Mouse (Mus musculus) E14TG2a.4 (cell line): ENCODE results near the gene Pdcd5.
A peak's percentile ranks its signal among the peaks of the same experiment; 100 is the strongest.

Source experiments
- H3K27me3 ChIP-seq: 2 replicates; pipeline ENCODE4 v1.6.1; 2014; ENCODE audit warnings: low read length, control low read depth; ENCODE audit not compliant: insufficient read depth
- H3K36me3 ChIP-seq: 2 replicates; pipeline ENCODE4 v1.6.1; 2014; ENCODE audit warnings: low read length, control low read depth; ENCODE audit not compliant: insufficient read depth
- H3K4me1 ChIP-seq: replicated peaks from 2 replicates; pipeline ENCODE4 v1.6.1; 2014; ENCODE audit warnings: low read depth, low read length, control low read depth
- H3K4me3 ChIP-seq: replicated peaks from 2 replicates; pipeline ENCODE4 v1.5.1; 2014; ENCODE audit warnings: mild to moderate bottlenecking, low read length
- H3K9me3 ChIP-seq: 2 replicates; pipeline ENCODE4 v1.6.1; 2014; ENCODE audit warnings: low read length, control low read depth
- CTCF ChIP-seq: conservative IDR thresholded peaks from 2 replicates; pipeline ENCODE4 v1.5.1; 2014; ENCODE audit warnings: low read length
- NANOG ChIP-seq: IDR thresholded peaks from 2 replicates; pipeline ENCODE4 v1.6.1; 2014; ENCODE audit warnings: borderline replicate concordance, low read length, mixed read lengths
- POU5F1 ChIP-seq: IDR thresholded peaks from 2 replicates; pipeline ENCODE4 v1.6.1; 2014; ENCODE audit warnings: low read length, borderline replicate concordance

Gene Pdcd5

GRCm38 (mm10) chr7:35647101-35647698 lies at the start of gene Pdcd5:
TSS of gene Pdcd5 (minus strand) at chr7:35647521.
- peaks cover 45% of the 10 kb centered on the region for H3K4me1 ChIP-seq
- peaks cover 38% of the 10 kb centered on the region for H3K36me3 ChIP-seq
- peak within 1 kb of the TSS; percentile 99 for H3K4me3 ChIP-seq
- H3K9me3 ChIP-seq: no peaks in the 10 kb centered on the region
- TF ChIP-seq NANOG (no peak), POU5F1 (no peak), CTCF (no peak)
- H3K27me3 ChIP-seq: no peaks in the 10 kb centered on the region

- TF ChIP-seq POU5F1: no peak
- TF ChIP-seq CTCF: no peak
- TF ChIP-seq NANOG: no peak
- H3K4me3 ChIP-seq: no peak overlapping the region
- no peaks in the 10 kb centered on the region for H3K9me3 ChIP-seq
- no peaks in the 10 kb centered on the region for H3K27me3 ChIP-seq
- peaks cover 34% of the 10 kb centered on the region for H3K36me3 ChIP-seq
- peaks cover 21% of the 10 kb centered on the region for H3K4me1 ChIP-seq
Measured at GRCm38 (mm10) chr7:35692641-35693040, 45.3 kb upstream of the Pdcd5 start.

GRCm38 (mm10) chr7:35692117-35692516 lies 44.8 kb upstream of the Pdcd5 start:
- Histone ChIP-seq H3K27me3 (no peaks in the 10 kb centered on the region), H3K4me1 (peaks cover 26% of the 10 kb centered on the region), H3K9me3 (no peaks in the 10 kb centered on the region), H3K4me3 (no peak overlapping the region), H3K36me3 (peaks cover 34% of the 10 kb centered on the region)
- no peak for TF ChIP-seq POU5F1
- TF ChIP-seq NANOG: no peak
- TF ChIP-seq CTCF: no peak

GRCm38 (mm10) chr7:35688781-35689349 lies 41.5 kb upstream of the Pdcd5 start:
- peaks cover 42% of the 10 kb centered on the region for H3K4me1 ChIP-seq
- H3K36me3 ChIP-seq: peaks cover 26% of the 10 kb centered on the region
- no peaks in the 10 kb centered on the region for H3K9me3 ChIP-seq
- TF ChIP-seq POU5F1: no peak
- no peak for TF ChIP-seq NANOG
- TF ChIP-seq CTCF: no peak
- no peaks in the 10 kb centered on the region; the same call in 1 of the 2 replicates for H3K27me3 ChIP-seq
- no peak overlapping the region for H3K4me3 ChIP-seq

- no peak for TF ChIP-seq NANOG
- TF ChIP-seq POU5F1: no peak
- TF ChIP-seq CTCF: no peak
- H3K36me3 ChIP-seq: peaks cover 26% of the 10 kb centered on the region
- H3K4me3 ChIP-seq: peak overlapping the region; percentile 45; the same call in 1 of the 2 replicates
- H3K4me1 ChIP-seq: peaks cover 42% of the 10 kb centered on the region
- no peaks in the 10 kb centered on the region; the same call in 1 of the 2 replicates for H3K27me3 ChIP-seq
- no peaks in the 10 kb centered on the region for H3K9me3 ChIP-seq
Measured at GRCm38 (mm10) chr7:35688276-35688675, 41.0 kb upstream of the Pdcd5 start.

GRCm38 (mm10) chr7:35687229-35687628 lies 39.9 kb upstream of the Pdcd5 start:
- TF ChIP-seq NANOG: no peak
- no peak for TF ChIP-seq POU5F1
- no peak for TF ChIP-seq CTCF
- Histone ChIP-seq H3K9me3 (no peaks in the 10 kb centered on the region), H3K36me3 (peaks cover 21% of the 10 kb centered on the region), H3K4me3 (peak overlapping the region; percentile 45), H3K27me3 (no peaks in the 10 kb centered on the region; the same call in 1 of the 2 replicates), H3K4me1 (peaks cover 42% of the 10 kb centered on the region)

- H3K4me1 ChIP-seq: peaks cover 42% of the 10 kb centered on the region
- H3K27me3 ChIP-seq: no peaks in the 10 kb centered on the region; the same call in 1 of the 2 replicates
- peak overlapping the region; percentile 54 for H3K4me3 ChIP-seq
- no peaks in the 10 kb centered on the region for H3K9me3 ChIP-seq
- peaks cover 16% of the 10 kb centered on the region for H3K36me3 ChIP-seq
- TF ChIP-seq CTCF (peak; percentile 98), POU5F1 (no peak), NANOG (no peak)
Measured at GRCm38 (mm10) chr7:35686756-35687155, 39.4 kb upstream of the Pdcd5 start.

GRCm38 (mm10) chr7:35686216-35686615 lies 38.9 kb upstream of the Pdcd5 start:
- Histone ChIP-seq H3K9me3 (no peaks in the 10 kb centered on the region), H3K36me3 (peaks cover 11% of the 10 kb centered on the region), H3K4me3 (peak overlapping the region; percentile 54), H3K4me1 (peaks cover 42% of the 10 kb centered on the region), H3K27me3 (no peaks in the 10 kb centered on the region; the same call in 1 of the 2 replicates)
- TF ChIP-seq POU5F1 (no peak), CTCF (no peak), NANOG (no peak)
